Mouse (Mus musculus) thymus, postnatal 25 days (tissue): ENCODE measurements at regions not wholly inside any gene's neighbourhood (a gene's known extent, or its start where the extent isn't known, plus 50 kb on each side); places are given as distances from the start of the nearest gene placed in this dataset.

Experiments
- DNase-seq: peaks from one replicate; pipeline ENCODE4 v3.0.0; 2022

GRCm38 (mm10) chr19:23089761-23090514 is 51.1 kb upstream of the Klf9 start:
- no peak for DNase-seq
